Mouse (Mus musculus): ENCODE results near the gene Cfap157.

Cfap157 gene

DNA sequence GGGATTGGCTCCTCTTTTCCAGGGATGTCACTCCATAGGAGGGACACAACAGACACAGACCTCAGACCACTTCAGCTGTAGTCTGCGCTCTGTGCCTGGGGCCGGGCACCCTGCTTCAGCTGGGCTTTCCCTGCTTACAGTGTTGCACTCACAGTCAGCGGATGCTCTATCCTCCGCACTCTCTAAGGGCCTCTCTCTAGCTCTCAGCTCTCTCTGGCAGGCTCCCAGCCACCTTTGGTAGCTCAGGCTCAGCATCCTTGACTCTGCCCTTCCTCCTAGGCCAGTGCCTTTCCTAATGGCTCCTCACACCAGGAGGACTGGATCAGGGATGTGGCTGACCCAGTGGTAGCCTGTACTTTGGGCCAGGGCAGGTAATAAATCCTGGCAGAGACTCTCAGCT is 52.3 kb downstream of the Cfap157 start:
- in situ Hi-C loops (cut with MboI; ENCODE audit: low pct_unique_long_range_greater_than_20kb in 1 of 2, low sequenced_read_pairs in 2 of 2, unreplicated experiment in 1 of 2), result no loop called here

GRCm38 (mm10) chr2:32730854-32731253 is 53.4 kb downstream of the Cfap157 start:
- in situ Hi-C loops (cut with MboI; ENCODE audit: low pct_unique_long_range_greater_than_20kb in 1 of 2, low sequenced_read_pairs in 2 of 2, unreplicated experiment in 1 of 2), result no loop called here

DNA sequence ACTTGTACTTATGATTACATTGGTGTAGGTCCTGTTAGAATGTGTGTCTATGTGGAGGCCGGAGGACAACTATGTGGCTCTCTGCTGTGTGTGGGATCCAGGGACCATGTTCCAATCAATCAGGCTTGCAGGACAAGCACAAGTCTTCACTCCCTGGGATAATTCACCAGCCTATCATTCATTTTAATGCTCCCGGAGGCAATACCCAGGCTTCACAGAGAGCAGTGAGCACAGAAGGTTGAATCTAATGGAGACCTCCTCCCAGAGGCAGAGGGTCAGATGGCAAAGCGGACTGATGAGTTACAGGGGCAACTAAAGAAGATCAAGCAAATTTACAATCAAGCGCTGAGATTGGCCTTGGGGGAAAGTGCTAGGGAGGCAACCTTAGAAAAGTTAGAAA is 54.7 kb downstream of the Cfap157 start:
- in situ Hi-C loops (cut with MboI; ENCODE audit: low pct_unique_long_range_greater_than_20kb in 1 of 2, low sequenced_read_pairs in 2 of 2, unreplicated experiment in 1 of 2), result no loop called here

DNA sequence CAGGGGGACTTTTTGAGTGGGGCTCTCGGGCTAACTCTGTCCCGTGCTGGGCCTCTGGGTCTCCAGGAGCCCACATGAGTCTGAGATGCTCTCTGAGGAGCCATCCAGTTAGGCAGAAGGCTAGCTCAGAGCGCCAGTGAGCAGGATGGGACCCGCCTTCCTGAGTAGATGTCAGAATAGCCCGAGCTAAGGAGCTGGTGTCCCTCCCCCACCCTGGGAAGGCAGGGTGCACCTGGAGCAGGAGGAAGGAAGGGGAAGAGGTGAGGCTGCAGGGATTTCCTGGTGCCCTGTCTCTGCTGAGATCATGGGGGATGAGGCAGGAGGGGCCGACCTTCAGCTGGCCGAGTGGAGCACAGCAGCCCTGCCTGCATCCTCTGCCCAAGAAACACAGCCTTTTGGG is 55.8 kb downstream of the Cfap157 start:
- in situ Hi-C loops (cut with MboI; ENCODE audit: low pct_unique_long_range_greater_than_20kb in 1 of 2, low sequenced_read_pairs in 2 of 2, unreplicated experiment in 1 of 2), result no loop called here

GRCm38 (mm10) chr2:32727435-32727834 is 56.8 kb downstream of the Cfap157 start:
- in situ Hi-C loops (cut with MboI; ENCODE audit: low pct_unique_long_range_greater_than_20kb in 1 of 2, low sequenced_read_pairs in 2 of 2, unreplicated experiment in 1 of 2), result no loop called here

Data from mouse embryonic stem cell (cell line).